Mouse (Mus musculus) gastrocnemius, adult 2 months (tissue): ENCODE measurements at regions not wholly inside any gene's neighbourhood (a gene's known extent, or its start where the extent isn't known, plus 50 kb on each side); places are given as distances from the start of the nearest gene placed in this dataset.
A peak's percentile ranks its signal among the peaks of the same experiment; 100 is the strongest.
"Not testable (repeated sequence)": the region's sequence is repeated elsewhere in the genome, so short reads cannot be mapped to it uniquely, and the experiment has no call there.

Experiments used
- DNase-seq: peaks from one replicate; pipeline ENCODE4 v3.0.0; 2022
- H3K27ac ChIP-seq: fragments of 200-600 bp; 2 replicates; pipeline ENCODE4 v1.8.1; 2022; ENCODE audit warnings: mild to moderate bottlenecking
- H3K4me3 ChIP-seq: fragments of 200-600 bp; 2 replicates; pipeline ENCODE4 v1.8.1; 2022; ENCODE audit warnings: mild to moderate bottlenecking, moderate library complexity
- CTCF ChIP-seq: fragments of 200-600 bp; IDR thresholded peaks from 2 replicates; pipeline ENCODE4 v1.8.1; 2022; ENCODE audit warnings: antibody characterized with exemption, mild to moderate bottlenecking, moderate library complexity
- intact Hi-C: fragments of 180-260 bp; cut with DNase I; formaldehyde crosslinking; loops from one replicate; pipeline ENCODE4 v1.15.1; 2025

DNA sequence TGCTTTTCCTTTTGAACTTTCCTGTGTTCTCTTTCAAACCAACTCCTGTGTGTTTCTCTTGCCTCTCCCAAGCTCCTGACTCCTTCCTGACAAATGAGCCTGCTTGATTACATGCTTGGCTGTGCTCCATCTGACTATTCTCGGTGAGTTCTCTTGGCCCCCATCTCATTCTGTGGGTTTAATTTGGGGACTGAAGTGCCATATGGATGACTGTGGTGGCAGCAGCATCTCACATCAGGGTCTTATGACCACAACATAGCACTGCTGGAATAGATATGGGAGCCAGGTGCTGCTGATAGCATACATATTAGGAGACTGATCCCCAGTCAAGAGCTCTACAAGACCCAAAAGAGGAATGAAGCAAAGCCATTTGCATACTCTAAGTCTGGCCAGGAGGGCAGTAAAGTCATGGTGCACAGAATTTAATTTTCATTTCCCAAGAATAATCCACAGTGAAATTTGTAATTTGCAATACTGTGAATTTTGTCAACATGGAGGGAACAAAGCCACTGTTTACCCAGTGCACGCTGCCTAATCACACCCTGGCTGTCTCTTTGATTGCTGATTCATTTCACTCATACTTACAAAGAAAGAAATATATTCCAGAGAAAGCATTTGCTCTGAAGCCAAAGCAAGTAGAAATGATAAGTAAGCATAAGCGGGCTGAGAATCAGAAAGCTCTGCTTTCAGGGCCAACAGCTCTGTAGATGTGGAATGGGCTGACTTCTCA lies 1478.4 kb upstream of the Gm7489 start:
- no peak for DNase-seq
- Histone ChIP-seq H3K27ac (no peak overlapping the region), H3K4me3 (no peak overlapping the region)
- intact Hi-C loops = no loop called here
- TF ChIP-seq CTCF = no peak

- Histone ChIP-seq H3K27ac (no peak overlapping the region), H3K4me3 (peak overlapping the region; percentile 20)
- intact Hi-C loops = no loop called here
- no peak for TF ChIP-seq CTCF
- DNase-seq = no peak
These were observed 1471.6 kb upstream of the Gm7489 start for GRCm38 (mm10) chr15:52412869-52413771.

DNA sequence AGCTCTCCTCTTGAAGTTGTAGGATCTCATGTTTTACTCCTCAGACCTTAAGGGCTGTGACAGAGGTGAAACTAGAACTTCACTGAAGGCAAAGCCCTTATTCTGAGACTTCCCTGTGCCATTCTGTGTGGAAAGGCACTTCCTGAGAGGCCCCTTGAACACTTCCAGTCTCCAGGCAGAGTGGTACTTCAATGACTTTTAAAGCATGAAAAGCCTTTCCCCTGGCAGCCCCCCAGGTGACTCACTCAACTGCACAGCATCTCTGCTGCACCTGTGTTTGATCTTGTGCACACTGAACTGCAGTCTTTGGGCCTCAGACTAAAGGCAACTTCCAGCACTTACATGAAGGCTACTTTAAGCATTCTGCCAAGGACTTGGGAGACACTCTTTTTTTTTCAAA lies 1458.7 kb upstream of the Gm7489 start:
- TF ChIP-seq CTCF = no peak
- intact Hi-C loops = no loop called here
- no peak overlapping the region for H3K4me3 ChIP-seq
- H3K27ac ChIP-seq = no peak overlapping the region
- no peak for DNase-seq

GRCm38 (mm10) chr15:52430491-52431158 lies 1454.1 kb upstream of the Gm7489 start:
- DNase-seq = no peak
- TF ChIP-seq CTCF = no peak
- intact Hi-C loops = no loop called here
- no peak overlapping the region for H3K4me3 ChIP-seq
- no peak overlapping the region for H3K27ac ChIP-seq

DNA sequence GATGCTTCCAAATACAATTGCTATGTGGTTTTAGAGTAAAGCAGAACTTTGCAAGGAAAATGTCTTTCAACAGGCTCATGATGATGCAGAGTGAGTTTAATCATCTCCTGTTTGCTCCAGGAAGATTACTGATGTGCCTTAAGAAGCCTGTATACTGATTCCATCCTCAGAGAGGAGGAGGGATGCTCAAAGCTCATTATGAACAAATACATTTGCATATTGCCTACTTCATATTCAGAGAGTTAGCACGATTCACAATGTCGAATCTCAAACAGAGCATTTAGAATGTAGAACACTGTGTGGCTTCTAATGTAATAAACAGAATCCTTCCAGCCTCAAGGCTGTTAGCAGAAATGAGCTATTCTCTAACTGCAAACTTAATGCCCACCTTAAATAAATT lies 1451.1 kb upstream of the Gm7489 start:
- intact Hi-C loops = no loop called here
- no peak for TF ChIP-seq CTCF
- no peak overlapping the region for H3K27ac ChIP-seq
- no peak for DNase-seq
- no peak overlapping the region for H3K4me3 ChIP-seq

GRCm38 (mm10) chr15:52438403-52438802 lies 1446.3 kb upstream of the Gm7489 start:
- intact Hi-C loops = no loop called here
- no peak overlapping the region for H3K4me3 ChIP-seq
- H3K27ac ChIP-seq = no peak overlapping the region
- TF ChIP-seq CTCF = no peak
- no peak for DNase-seq

DNA sequence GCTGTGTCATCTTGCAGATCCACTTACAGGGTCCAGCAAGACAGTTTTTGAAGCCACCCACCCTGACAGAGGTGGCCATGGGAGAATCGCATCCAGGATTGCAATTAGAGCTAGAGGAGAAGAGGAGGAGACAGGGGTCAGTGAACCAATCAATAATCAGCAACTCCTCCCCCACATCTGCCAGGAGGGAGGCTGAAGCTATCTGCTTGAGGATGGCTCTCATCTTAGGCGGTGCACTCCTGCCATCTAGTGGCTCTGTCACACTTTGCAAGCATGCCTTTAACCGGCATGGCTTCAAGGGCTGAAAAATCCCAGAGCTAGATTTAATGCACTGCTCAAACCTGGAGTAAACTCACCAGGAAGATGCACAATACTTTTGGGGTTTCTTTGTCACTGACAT lies 1425.9 kb upstream of the Gm7489 start:
- DNase-seq = peak; percentile 73
- no peak overlapping the region for H3K4me3 ChIP-seq
- H3K27ac ChIP-seq = no peak overlapping the region
- TF ChIP-seq CTCF = peak; percentile 89
- intact Hi-C loops = loop anchor here (2.0 to 10.0 kb wide), 2 partner anchors 294 to 546 kb away; no protein-coding TSS in a partner anchor

GRCm38 (mm10) chr15:52459315-52459714 lies 1425.4 kb upstream of the Gm7489 start:
- Histone ChIP-seq H3K4me3 (no peak overlapping the region), H3K27ac (no peak overlapping the region)
- DNase-seq = no peak
- intact Hi-C loops = loop anchor here (2.0 to 10.0 kb wide), 2 partner anchors 295 to 547 kb away; no protein-coding TSS in a partner anchor
- no peak for TF ChIP-seq CTCF

DNA sequence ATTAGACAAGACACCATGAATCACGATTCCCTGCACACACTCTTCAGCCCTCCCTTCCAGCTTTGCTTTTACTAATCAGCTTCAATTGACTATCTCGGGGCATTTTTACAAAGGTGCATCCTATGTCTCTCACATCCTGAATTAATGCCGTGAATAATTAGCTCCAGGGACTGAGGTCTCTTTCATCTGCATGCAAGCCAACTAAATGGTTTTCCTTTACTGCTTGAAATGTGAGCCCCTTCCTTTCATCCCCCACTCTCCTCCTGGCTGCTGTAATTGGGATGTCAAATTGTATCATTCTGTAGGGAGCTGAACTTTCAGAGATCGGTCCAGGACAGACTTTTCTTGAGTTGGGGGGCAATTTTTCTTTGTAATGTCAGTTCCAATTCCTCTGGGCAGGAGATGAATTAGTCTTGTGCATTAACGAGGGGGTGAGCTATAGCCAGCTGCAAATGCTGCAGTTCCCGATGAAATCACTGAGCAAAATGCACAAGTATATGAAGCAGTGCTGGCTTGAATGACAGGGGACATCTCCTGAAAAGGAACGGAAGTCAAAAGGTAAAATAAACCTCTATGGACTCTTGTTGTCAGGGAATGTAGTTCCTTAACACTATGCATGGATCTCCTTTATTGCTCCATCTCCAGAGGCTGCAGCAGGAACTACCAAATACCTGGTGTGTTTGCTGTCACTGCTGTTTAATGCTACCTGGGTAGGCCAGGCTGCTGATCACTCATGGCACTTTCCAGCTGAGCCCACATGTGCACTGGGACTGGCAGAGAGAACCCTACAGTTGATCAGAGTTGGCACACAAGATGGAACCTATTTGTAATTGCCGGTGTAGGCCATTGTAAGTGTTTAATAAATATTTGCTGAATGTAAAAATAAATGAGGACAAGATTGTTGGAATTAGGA lies 1420.2 kb upstream of the Gm7489 start:
- DNase-seq = no peak
- Histone ChIP-seq H3K4me3 (no peak overlapping the region), H3K27ac (no peak overlapping the region)
- intact Hi-C loops = no loop called here
- TF ChIP-seq CTCF = no peak

- intact Hi-C loops = not testable (repeated sequence)
These were observed 1406.6 kb upstream of the Gm7489 start for GRCm38 (mm10) chr15:52478124-52478523.

DNA sequence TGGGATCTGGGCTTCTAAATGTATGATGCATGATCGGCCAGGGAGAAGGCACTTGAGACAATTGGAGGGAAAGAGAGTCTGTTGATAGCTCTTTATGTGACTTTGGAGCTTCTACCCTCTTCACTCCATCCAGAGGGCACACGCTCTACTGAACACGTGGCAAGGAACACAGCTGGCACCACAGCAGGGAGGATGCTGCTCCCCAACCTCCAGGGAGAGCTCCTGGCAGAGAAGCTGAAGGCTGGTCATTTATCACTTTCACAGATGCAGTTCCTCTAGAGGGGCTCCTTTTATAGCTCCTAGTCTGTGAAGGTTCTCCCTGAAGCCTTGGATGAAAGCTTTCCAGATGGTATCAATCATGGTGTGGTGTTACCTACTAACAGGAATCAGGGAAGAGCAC lies 1403.9 kb upstream of the Gm7489 start:
- TF ChIP-seq CTCF = no peak
- no peak overlapping the region for H3K4me3 ChIP-seq
- DNase-seq = no peak
- intact Hi-C loops = no loop called here
- H3K27ac ChIP-seq = no peak overlapping the region

More at GRCm38 (mm10) chr15:52478124-52478523, 1406.6 kb upstream of the Gm7489 start:
- not testable (repeated sequence) for H3K27ac ChIP-seq, DNase-seq, H3K4me3 ChIP-seq
